Mouse (Mus musculus): Measurements from ENCODE around the gene Foxp1. TPM values are rescaled to one million over a fixed set of nuclear protein-coding genes. Genes with fewer than 3 reads are reported as not detected.

The Foxp1 gene
- polyA plus RNA-seq, 1 experiment from 2014 or later = 45.3 TPM

DNA sequence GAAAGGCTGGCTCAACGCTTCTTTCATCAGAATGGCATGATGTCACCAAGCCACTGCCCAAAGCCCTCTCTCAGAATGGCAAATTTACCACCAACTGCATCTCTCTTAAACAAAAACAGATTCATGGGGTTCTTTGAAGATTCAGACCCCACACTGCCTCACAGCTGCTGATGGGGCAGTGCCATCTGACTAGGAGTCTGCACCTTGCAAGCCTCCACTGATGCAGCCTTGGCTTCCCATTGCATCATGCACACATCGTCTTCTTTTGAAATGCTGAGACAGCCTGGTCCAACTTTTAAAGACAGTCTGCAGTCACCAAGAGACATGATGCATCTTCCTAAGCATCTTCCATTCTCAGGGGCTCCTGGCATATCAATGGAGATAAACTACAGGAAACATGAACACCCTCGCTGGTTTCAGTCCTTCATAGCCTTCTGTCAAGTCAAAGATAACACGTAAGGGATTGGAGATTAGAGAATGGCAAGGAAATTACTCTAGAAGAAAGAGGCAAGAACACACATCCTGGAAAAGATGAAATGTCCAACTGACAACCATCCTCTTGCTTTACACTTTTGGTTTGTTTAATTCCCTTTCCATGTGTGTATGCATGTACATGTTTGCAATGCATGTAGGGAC lies 154.3 kb downstream of the Foxp1 start:
- Histone ChIP-seq H3K9ac (ENCODE audit: low read depth, low read length) (no peak overlapping the region), H3K36me3 (ENCODE audit: control insufficient read depth, insufficient read depth) (no peaks in the 10 kb centered on the region), H3K4me2 (replicated peaks; ENCODE audit: low read depth) (no peak overlapping the region), H3K9me3 (ENCODE audit: control insufficient read depth) (no peaks in the 10 kb centered on the region), H3K27ac (ENCODE audit: low read depth, low read length) (no peak overlapping the region), H3K4me1 (replicated peaks; ENCODE audit: control insufficient read depth, insufficient read depth, low read length) (no peaks in the 10 kb centered on the region), H3K4me3 (ENCODE audit: low read depth, low read length) (no peak overlapping the region), H3K27me3 (replicated peaks; ENCODE audit: control insufficient read depth, insufficient read depth, low read length) (no peaks in the 10 kb centered on the region)
- no peak for ATAC-seq
- no peak for TF ChIP-seq CTCF (IDR thresholded peaks at IDR 0.05; ENCODE audit: low read depth)
- WGBS = 79% methylated on average over 4 of the region's 4 CpGs

DNA sequence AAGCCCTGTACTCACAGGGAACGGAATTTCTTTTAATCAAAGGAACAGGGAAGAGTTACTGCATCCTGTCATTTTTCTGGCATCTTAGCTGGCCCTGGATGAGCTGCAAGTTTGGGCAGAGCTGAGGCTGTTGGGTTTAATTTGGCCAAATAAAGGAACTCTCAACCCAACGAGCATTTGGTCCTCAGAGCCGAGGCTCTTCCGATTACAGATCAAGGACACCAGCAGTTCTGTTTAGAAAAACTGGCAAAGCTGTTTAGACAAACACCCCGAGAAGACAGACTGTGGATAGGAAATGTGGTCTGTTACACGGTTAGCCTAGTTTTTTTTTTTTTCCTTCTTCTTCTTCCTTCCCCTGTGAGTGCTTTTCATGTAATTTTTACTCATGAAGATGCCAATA lies 158.0 kb downstream of the Foxp1 start:
- no peak overlapping the region for H3K27ac ChIP-seq (ENCODE audit: low read depth, low read length)
- TF ChIP-seq CTCF (IDR thresholded peaks at IDR 0.05; ENCODE audit: low read depth) = no peak
- no peak overlapping the region for H3K4me3 ChIP-seq (ENCODE audit: low read depth, low read length)
- H3K4me2 ChIP-seq (replicated peaks; ENCODE audit: low read depth) = no peak overlapping the region
- no peaks in the 10 kb centered on the region for H3K36me3 ChIP-seq (ENCODE audit: control insufficient read depth, insufficient read depth)
- ATAC-seq = no peak
- peaks cover 1% of the 10 kb centered on the region; the same call in 1 of the 2 replicates for H3K4me1 ChIP-seq (replicated peaks; ENCODE audit: control insufficient read depth, insufficient read depth, low read length)
- H3K9me3 ChIP-seq (ENCODE audit: control insufficient read depth) = no peaks in the 10 kb centered on the region
- H3K9ac ChIP-seq (ENCODE audit: low read depth, low read length) = no peak overlapping the region
- WGBS = 51% methylated on average over 6 of the region's 6 CpGs
- no peaks in the 10 kb centered on the region for H3K27me3 ChIP-seq (replicated peaks; ENCODE audit: control insufficient read depth, insufficient read depth, low read length)

DNA sequence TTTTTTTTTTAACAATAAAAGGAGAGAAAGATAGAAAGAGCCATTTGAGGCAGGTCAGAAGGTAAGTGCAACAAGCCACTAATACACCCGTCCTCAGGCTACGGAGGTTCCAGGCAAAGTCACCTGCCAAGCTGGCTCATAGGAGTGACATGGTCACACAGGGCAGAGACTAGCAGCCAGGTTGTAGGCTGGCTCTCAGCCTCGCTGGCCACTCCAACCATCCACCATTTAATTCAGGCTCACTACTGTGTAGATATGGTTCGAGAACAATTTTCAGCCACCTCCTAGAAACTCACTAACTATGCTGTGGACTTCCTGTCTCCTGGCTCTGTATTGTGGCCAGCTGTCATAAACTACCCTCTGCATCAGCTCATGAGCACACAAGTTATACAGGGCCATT lies 161.9 kb downstream of the Foxp1 start:
- no peak overlapping the region for H3K9ac ChIP-seq (ENCODE audit: low read depth, low read length)
- peaks cover 6% of the 10 kb centered on the region; the same call in 1 of the 2 replicates for H3K4me1 ChIP-seq (replicated peaks; ENCODE audit: control insufficient read depth, insufficient read depth, low read length)
- no peak overlapping the region for H3K4me3 ChIP-seq (ENCODE audit: low read depth, low read length)
- TF ChIP-seq CTCF (IDR thresholded peaks at IDR 0.05; ENCODE audit: low read depth) = no peak
- no peaks in the 10 kb centered on the region for H3K27me3 ChIP-seq (replicated peaks; ENCODE audit: control insufficient read depth, insufficient read depth, low read length)
- H3K4me2 ChIP-seq (replicated peaks; ENCODE audit: low read depth) = no peak overlapping the region
- no peak overlapping the region; the same call in 1 of the 2 replicates for H3K27ac ChIP-seq (ENCODE audit: low read depth, low read length)
- no peaks in the 10 kb centered on the region for H3K36me3 ChIP-seq (ENCODE audit: control insufficient read depth, insufficient read depth)
- no peak for ATAC-seq
- no peaks in the 10 kb centered on the region for H3K9me3 ChIP-seq (ENCODE audit: control insufficient read depth)
- 81% methylated on average over 4 of the region's 4 CpGs for WGBS

DNA sequence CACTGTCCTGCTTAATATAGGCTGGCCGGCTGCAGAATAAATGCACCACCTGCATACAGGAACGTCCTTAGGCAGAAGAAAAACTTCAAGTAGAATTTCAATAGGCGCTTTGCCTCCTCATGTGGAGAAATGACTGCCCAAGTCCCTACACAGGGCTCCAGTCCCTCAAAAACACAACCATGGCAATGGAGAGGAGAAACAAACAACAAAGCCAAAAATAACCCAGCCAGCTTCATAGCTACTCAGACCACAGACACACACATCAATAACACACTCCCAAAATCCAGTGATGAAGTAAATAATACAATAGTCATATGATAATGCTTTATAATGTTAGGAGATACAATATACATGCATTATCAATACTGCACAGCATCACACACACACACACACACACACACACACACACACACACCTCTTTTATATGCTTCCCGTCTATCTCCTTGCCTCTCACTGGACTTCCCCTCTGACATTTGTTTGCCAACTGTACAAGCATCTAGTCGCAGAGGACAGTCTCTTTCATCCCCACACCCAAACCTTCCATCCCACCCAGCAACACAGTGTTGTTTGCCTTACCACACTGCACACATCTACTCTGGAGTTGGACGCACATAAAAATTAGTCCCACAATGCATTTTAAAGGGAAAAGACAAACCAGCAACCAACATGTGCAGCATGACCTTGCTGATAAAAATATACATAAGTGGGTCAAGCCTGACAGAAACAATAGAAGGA lies 162.6 kb downstream of the Foxp1 start:
- Histone ChIP-seq H3K27ac (ENCODE audit: low read depth, low read length) (no peak overlapping the region; the same call in 1 of the 2 replicates), H3K36me3 (ENCODE audit: control insufficient read depth, insufficient read depth) (no peaks in the 10 kb centered on the region), H3K4me1 (replicated peaks; ENCODE audit: control insufficient read depth, insufficient read depth, low read length) (peaks cover 6% of the 10 kb centered on the region; the same call in 1 of the 2 replicates), H3K4me2 (replicated peaks; ENCODE audit: low read depth) (no peak overlapping the region), H3K9ac (ENCODE audit: low read depth, low read length) (no peak overlapping the region), H3K9me3 (ENCODE audit: control insufficient read depth) (no peaks in the 10 kb centered on the region), H3K27me3 (replicated peaks; ENCODE audit: control insufficient read depth, insufficient read depth, low read length) (no peaks in the 10 kb centered on the region), H3K4me3 (ENCODE audit: low read depth, low read length) (no peak overlapping the region)
- no peak for TF ChIP-seq CTCF (IDR thresholded peaks at IDR 0.05; ENCODE audit: low read depth)
- WGBS = 63% methylated on average over 6 of the region's 6 CpGs
- no peak for ATAC-seq

DNA sequence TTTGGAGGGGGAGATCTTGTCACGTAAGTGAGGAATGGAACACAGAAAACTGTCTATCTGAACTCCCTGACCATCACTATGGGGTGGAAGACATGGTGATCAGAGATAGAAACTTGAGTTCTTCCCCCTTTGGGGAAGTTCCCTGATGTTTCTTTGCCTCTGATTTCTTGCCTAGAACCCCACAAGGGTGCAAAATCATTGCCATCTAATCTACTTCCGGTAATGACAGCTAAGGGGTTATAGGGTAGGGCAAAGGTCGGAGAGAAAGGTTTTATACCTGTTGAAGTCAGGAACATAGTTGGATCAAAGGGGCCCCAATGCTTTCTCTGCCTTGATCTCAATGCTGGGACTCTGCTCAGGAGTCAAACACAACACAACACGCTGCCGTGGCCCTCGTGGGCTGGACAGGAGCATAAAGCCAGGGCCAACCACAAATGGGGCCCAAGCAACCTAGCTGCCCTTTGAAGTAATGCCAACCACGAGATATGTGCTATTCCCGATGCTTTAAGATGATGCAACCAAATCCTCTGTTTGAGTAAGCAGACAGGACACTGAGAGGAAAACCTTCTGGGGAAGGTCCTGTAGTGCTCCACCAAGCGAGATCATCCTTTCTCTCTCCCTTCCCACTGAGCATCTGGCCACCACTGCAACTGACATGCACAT lies 163.4 kb downstream of the Foxp1 start:
- ATAC-seq = peak; percentile 74
- TF ChIP-seq CTCF (IDR thresholded peaks at IDR 0.05; ENCODE audit: low read depth) = no peak
- Histone ChIP-seq H3K27me3 (replicated peaks; ENCODE audit: control insufficient read depth, insufficient read depth, low read length) (no peaks in the 10 kb centered on the region), H3K4me2 (replicated peaks; ENCODE audit: low read depth) (no peak overlapping the region), H3K4me1 (replicated peaks; ENCODE audit: control insufficient read depth, insufficient read depth, low read length) (peaks cover 6% of the 10 kb centered on the region; the same call in 1 of the 2 replicates), H3K9ac (ENCODE audit: low read depth, low read length) (no peak overlapping the region), H3K9me3 (ENCODE audit: control insufficient read depth) (no peaks in the 10 kb centered on the region), H3K27ac (ENCODE audit: low read depth, low read length) (no peak overlapping the region; the same call in 1 of the 2 replicates), H3K4me3 (ENCODE audit: low read depth, low read length) (no peak overlapping the region), H3K36me3 (ENCODE audit: control insufficient read depth, insufficient read depth) (no peaks in the 10 kb centered on the region)
- 43% methylated on average over 9 of the region's 9 CpGs for WGBS

DNA sequence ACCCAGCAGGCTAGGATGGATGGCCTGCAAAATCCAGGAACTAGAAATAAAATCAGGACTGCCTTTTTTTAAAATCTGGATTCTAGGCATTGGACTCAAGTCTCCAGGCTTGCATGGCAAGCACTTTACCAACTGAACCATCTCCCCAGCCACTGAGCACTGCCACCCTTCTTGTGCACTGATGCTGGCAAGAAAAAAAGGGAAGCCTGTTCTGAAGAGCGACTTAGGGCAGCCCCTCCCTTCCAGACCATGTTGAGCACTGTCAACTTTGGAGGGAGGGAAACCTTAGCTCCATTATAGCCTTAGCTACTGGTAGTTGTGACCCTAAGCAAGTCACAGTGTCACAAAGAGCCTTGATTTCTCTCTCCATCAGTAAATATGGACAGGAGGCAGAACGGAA lies 164.6 kb downstream of the Foxp1 start:
- no peak overlapping the region for H3K4me2 ChIP-seq (replicated peaks; ENCODE audit: low read depth)
- no peaks in the 10 kb centered on the region for H3K27me3 ChIP-seq (replicated peaks; ENCODE audit: control insufficient read depth, insufficient read depth, low read length)
- H3K4me1 ChIP-seq (replicated peaks; ENCODE audit: control insufficient read depth, insufficient read depth, low read length) = peaks cover 6% of the 10 kb centered on the region; the same call in 1 of the 2 replicates
- no peaks in the 10 kb centered on the region for H3K36me3 ChIP-seq (ENCODE audit: control insufficient read depth, insufficient read depth)
- 93% methylated on average over 2 of the region's 2 CpGs for WGBS
- no peak overlapping the region for H3K27ac ChIP-seq (ENCODE audit: low read depth, low read length)
- no peak for ATAC-seq
- H3K4me3 ChIP-seq (ENCODE audit: low read depth, low read length) = no peak overlapping the region
- H3K9ac ChIP-seq (ENCODE audit: low read depth, low read length) = no peak overlapping the region
- no peaks in the 10 kb centered on the region for H3K9me3 ChIP-seq (ENCODE audit: control insufficient read depth)
- TF ChIP-seq CTCF (IDR thresholded peaks at IDR 0.05; ENCODE audit: low read depth) = no peak

Data from intestine, postnatal 0 days (tissue).